In the genomic region with DNA sequence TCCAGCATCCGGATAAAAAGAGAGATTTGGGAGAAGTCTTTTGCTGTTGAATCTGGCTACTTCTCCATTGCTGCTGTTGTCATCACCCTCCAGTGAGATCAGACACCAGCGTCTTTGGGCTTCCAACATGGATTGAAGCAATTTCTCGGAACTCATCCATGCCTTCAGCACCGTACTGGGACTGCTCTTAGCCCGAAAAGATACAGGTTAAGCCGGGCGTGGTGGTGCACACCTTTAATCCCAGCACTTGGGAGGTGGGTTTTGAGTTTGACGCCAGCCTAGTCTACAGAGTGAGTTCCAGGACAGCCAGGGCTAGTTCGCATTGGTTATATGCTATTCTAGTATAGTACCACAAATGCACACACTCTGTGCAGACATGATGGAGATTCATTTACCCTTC, we compare ENCODE assay signal across 17 mouse cellular contexts. TPM values are rescaled to one million over a fixed set of nuclear protein-coding genes. Genes with fewer than 3 reads are reported as not detected.
A peak's percentile ranks its signal among the peaks of the same experiment; 100 is the strongest.
DNase-seq lines count a peak whose midpoint lies in the region; TF ChIP-seq lines count a peak whose summit lies in the region.
"Had no signal": no experiment of that assay in that cellular context is flagged by ENCODE, and none has a peak within 500 bp of the region (broad histone marks: within the 10 kb centered on the region; RNA-seq: fewer than 3 reads in every experiment).

No protein-coding gene starts in this region.

- peaks cover 3% of the 10 kb centered on the region; the same call in 1 of the 2 replicates for H3K79me2 ChIP-seq in MEL (ENCODE audit: control insufficient read depth, insufficient read depth, low read length, poor library complexity)

- no peak overlapping the region for H3K4me3 ChIP-seq in MEL (ENCODE audit: control insufficient read depth in 1 of 2, insufficient read depth in 1 of 2, low read depth in 2 of 2, low read length in 2 of 2)

- no peaks in the 10 kb centered on the region for H3K9me3 ChIP-seq in MEL (replicated peaks; ENCODE audit: insufficient read depth, low read length)

- TF ChIP-seq RAD21 in MEL (IDR thresholded peaks at IDR 0.05; ENCODE audit: low read depth, low read length), result no peak

- H3K4me1 ChIP-seq in MEL (ENCODE audit: control insufficient read depth in 1 of 2, insufficient read depth in 2 of 2, low read length in 2 of 2), result no peaks in the 10 kb centered on the region

- H3K27me3 ChIP-seq in MEL (ENCODE audit: control insufficient read depth in 1 of 2, insufficient read depth in 2 of 2, low read length in 2 of 2), result no peaks in the 10 kb centered on the region
- H3K27me3 ChIP-seq: CH12.LX, Patski had no signal

- no peak overlapping the region for H3K9ac ChIP-seq in MEL (ENCODE audit: control insufficient read depth, low read depth, low read length, poor library complexity, severe bottlenecking)

- peaks cover 8 to 23% of the 10 kb centered on the region in 2 experiments for H3K36me3 ChIP-seq in MEL (ENCODE audit: control insufficient read depth in 1 of 2, insufficient read depth in 2 of 2, low read length in 2 of 2)

- TF ChIP-seq POLR2A in MEL (IDR thresholded peaks at IDR 0.05; ENCODE audit: control insufficient read depth in 1 of 2, insufficient read depth in 1 of 2, low read depth in 1 of 2, low read length in 2 of 2, poor library complexity in 1 of 2), result no peak

- TF ChIP-seq EP300 in MEL (IDR thresholded peaks at IDR 0.05; ENCODE audit: low read depth in 1 of 2, low read length in 2 of 2), result no peak

- peak; percentile 56 for DNase-seq in heart, adult 11 months
- DNase-seq in heart, postnatal 10 days, result no peak
- DNase-seq in MEL (ENCODE audit: low read depth, low spot score) (peak; percentile 10), liver (no peak)
- DNase-seq: adrenal gland, adult 2 months; adrenal gland, adult 8-10 months; adrenal gland, postnatal 10 days; adrenal gland, postnatal 14 days; adrenal gland, postnatal 25 days; adrenal gland, postnatal 36 days; B cell, adult 2 months; cerebellum, adult 11 months; cerebellum, adult 11-12 months; cerebellum, adult 18-20 months; cerebellum, adult 2 months had no signal

- intact Hi-C loops in heart, postnatal 10 days (cut with DNase I), result no loop called here

- no peak overlapping the region for H3K27ac ChIP-seq in MEL (ENCODE audit: control insufficient read depth, low read depth, low read length)

- TF ChIP-seq CTCF in MEL (IDR thresholded peaks at IDR 0.05 in 2 of 3, conservative IDR thresholded peaks at IDR 0.05 in 1 of 3; ENCODE audit: control insufficient read depth in 1 of 3, insufficient read depth in 1 of 3, low read depth in 2 of 3, low read length in 3 of 3, poor library complexity in 1 of 3, severe bottlenecking in 1 of 3), result no peak

TF ChIP-seq in MEL, 35 proteins besides CTCF, POLR2A, EP300 and RAD21:
- TF ChIP-seq POLR2AphosphoS5 (IDR thresholded peaks at IDR 0.05; ENCODE audit: borderline replicate concordance, low read depth, low read length) (no peak), NELFE (IDR thresholded peaks at IDR 0.05; ENCODE audit: low read depth, low read length) (no peak), MYC (IDR thresholded peaks at IDR 0.05; ENCODE audit: low read depth, low read length) (no peak), ZMIZ1 (IDR thresholded peaks at IDR 0.05; ENCODE audit: low read depth, low read length) (0 out of 2 replicates have a peak, but pooled peaks have one; percentile 63)
TF ChIP-seq in MEL: peak in this region for 1.

RNA-seq across cellular contexts. Expression of a gene that starts 31.0 kb away (rescaled TPM):
- 10 to 100 TPM; 21.8 to 24.6 TPM for total RNA-seq in heart, postnatal 10 days (2021)
- total RNA-seq in MEL (2012; rRNA removed), result 192 and 256 TPM in 2 replicates
- 100 to 1,000 TPM in 1 of 2 experiments, not detected in 1; 176 TPM for polyA plus RNA-seq in MEL (2012; ENCODE audit: insufficient read depth in 1 of 2, insufficient read length in 2 of 2, low read depth in 1 of 2, low replicate concordance in 2 of 2, missing spikeins in 1 of 2)

RNA-seq across cellular contexts. Expression of a gene that starts 50.2 kb away (rescaled TPM):
- 10 to 100 TPM; 37.2 to 45.4 TPM for total RNA-seq in heart, postnatal 10 days (2021)
- total RNA-seq in MEL (2012; rRNA removed), result 111 and 161 TPM in 2 replicates
- 10 to 100 TPM in 1 of 2 experiments, not detected in 1; 95.5 TPM for polyA plus RNA-seq in MEL (2012; ENCODE audit: insufficient read depth in 1 of 2, insufficient read length in 2 of 2, low read depth in 1 of 2, low replicate concordance in 2 of 2, missing spikeins in 1 of 2)

Comparison
In these comparisons a context has a peak if more than half of its experiments do, and no peak if none do; other contexts are left out.
1. DNase-seq: peak in heart, adult 11 months (single experiment) and MEL (single experiment); none in heart, postnatal 10 days (0 of 2) and liver (single experiment).